Mouse (Mus musculus) embryonic facial prominence, embryonic 14.5 days (tissue): ENCODE measurements around the gene Swi5. TPM values are rescaled to one million over a fixed set of nuclear protein-coding genes. Genes with fewer than 3 reads are reported as not detected.
A peak's percentile ranks its signal among the peaks of the same experiment; 100 is the strongest.

Source experiments
- ATAC-seq: fragments of 200-750 bp; cut with Nextera tagmentation; 2 replicates; pipeline ENCODE4 v1.8.0; 2017; ENCODE audit warnings: low read depth, moderate number of reproducible peaks, moderate TSS enrichment
- DNase-seq: peaks from one replicate; pipeline ENCODE4 v3.0.0-alpha.2; 2015; ENCODE audit warnings: low spot score
- H3K27ac ChIP-seq: fragments of 300-500 bp; sonication (generic); replicated peaks from 2 replicates; pipeline ENCODE4 v1.5.1; 2014; ENCODE audit warnings: low read depth, mild to moderate bottlenecking, low read length, moderate library complexity
- H3K27me3 ChIP-seq: fragments of 300-500 bp; sonication (generic); replicated peaks from 2 replicates; pipeline ENCODE4 v1.6.1; 2014; ENCODE audit warnings: low read length; ENCODE audit not compliant: control insufficient read depth, insufficient read depth
- H3K36me3 ChIP-seq: fragments of 300-500 bp; sonication (generic); 2 replicates; pipeline ENCODE4 v1.6.1; 2014; ENCODE audit warnings: low read length, mixed read lengths; ENCODE audit not compliant: control insufficient read depth, insufficient read depth
- H3K4me1 ChIP-seq: fragments of 300-500 bp; sonication (generic); 2 replicates; pipeline ENCODE4 v1.6.1; 2014; ENCODE audit warnings: antibody characterized with exemption, low read length; ENCODE audit not compliant: control insufficient read depth, insufficient read depth
- H3K4me2 ChIP-seq: fragments of 300-500 bp; sonication (generic); 2 replicates; pipeline ENCODE4 v1.6.1; 2014; ENCODE audit warnings: low read depth, mild to moderate bottlenecking, low read length, moderate library complexity, mixed read lengths
- H3K4me3 ChIP-seq: fragments of 300-500 bp; sonication (generic); 2 replicates; pipeline ENCODE4 v1.5.1; 2014; ENCODE audit warnings: low read depth, mild to moderate bottlenecking, low read length
- H3K9ac ChIP-seq: fragments of 300-500 bp; sonication (generic); 2 replicates; pipeline ENCODE4 v1.6.1; 2014; ENCODE audit warnings: low read depth, mild to moderate bottlenecking, low read length, moderate library complexity, mixed read lengths
- H3K9me3 ChIP-seq: fragments of 300-500 bp; sonication (generic); 2 replicates; pipeline ENCODE4 v1.6.1; 2016; ENCODE audit warnings: low read length; ENCODE audit not compliant: control insufficient read depth
- WGBS: fragments of 180-500 bp; shearing (Covaris S2); extraction: QIAGEN DNeasy Blood & Tissue Kit; methylation state at CpG from one replicate; pipeline ENCODE4 v1.1.7; 2014; 5-methylcytosine and 5-hydroxymethylcytosine counted together
- polyA plus RNA-seq: library from polyadenylated mRNA; unstranded; fragments of >200 nt; fragmentation: Nextera tagmentation; extraction: Ambion mirVana; gene quantifications from 2 replicates; pipeline ENCODE4 v1.2.1, GENCODE M21; 2014

Swi5 gene
- polyA plus RNA-seq, 1 experiment from 2014 or later: 249 TPM

DNA sequence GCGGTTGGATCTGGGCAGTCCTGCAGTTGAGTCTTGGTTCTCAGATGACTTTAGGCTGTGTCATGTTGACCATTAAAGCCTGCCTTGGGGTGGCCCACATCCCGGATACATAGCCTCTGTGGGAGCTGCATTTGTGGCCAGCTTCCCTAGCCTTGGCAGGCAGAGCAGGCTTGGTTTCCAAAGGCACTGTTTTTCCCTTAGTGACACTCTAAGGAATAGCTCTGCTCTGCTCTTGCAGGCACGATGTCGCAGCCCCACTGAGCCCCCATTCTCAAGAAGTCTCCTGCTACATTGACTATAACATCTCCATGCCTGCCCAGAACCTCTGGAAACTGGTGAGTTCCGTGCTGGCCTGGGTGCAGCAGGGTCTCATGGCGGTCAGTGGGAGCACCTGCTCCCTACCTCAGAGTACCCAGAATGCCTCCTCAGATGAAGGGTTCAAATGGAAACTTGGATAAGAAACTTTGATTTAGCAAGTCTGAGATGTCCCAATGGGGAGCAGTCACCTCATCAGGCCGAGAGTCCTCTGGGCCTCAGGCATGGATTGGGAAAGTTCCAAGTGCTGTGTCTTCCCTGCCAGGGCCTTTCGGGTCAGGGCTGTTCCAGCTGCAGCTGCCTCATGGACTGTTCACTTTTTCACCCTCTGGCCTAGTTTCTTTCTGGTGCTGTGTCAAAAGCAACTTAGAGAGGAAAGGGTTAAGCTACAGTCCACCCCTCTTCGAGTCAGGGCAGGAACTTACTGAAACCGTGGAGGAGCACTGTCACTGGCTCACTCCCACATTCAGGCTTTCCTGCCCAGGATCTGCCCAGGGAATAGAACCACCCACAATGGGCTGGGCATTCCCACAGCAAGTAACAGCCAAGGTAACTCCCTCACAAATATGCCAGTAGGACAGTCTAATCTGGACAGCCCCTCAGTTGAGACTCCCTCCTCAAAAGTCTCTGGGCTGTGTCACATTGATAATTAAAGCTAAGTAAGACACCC lies 39.2 kb downstream of the Swi5 start:
- no peak for DNase-seq
- Histone ChIP-seq H3K9ac (no peak overlapping the region), H3K36me3 (peaks cover 78% of the 10 kb centered on the region), H3K27me3 (no peaks in the 10 kb centered on the region), H3K27ac (no peak overlapping the region), H3K4me3 (no peak overlapping the region), H3K4me1 (no peaks in the 10 kb centered on the region), H3K9me3 (no peaks in the 10 kb centered on the region), H3K4me2 (no peak overlapping the region)
- ATAC-seq: no peak
- 80% methylated on average over 10 of the region's 10 CpGs for WGBS

DNA sequence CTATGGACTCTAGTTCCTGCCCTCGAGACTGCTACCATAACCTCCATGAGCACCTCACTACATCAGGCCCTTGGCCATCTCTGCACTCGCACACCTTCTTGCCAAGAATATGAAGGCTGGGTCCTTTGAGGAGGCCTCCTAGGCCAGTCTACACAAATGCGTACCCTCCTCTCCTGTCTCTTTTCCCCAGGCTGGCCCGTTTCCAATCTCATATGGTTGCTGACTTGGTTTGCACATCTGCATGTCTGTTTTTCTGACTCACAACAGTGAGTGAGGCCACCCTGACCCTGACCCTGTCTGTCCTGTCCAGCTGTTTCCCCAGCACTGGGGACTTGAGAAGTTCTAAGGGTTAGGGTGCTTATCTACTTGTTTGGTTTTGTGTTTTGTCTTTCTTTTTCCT lies 41.1 kb downstream of the Swi5 start:
- no peak overlapping the region for H3K27ac ChIP-seq
- no peaks in the 10 kb centered on the region for H3K4me1 ChIP-seq
- ATAC-seq (no peak), DNase-seq (no peak)
- no peak overlapping the region for H3K9ac ChIP-seq
- no peaks in the 10 kb centered on the region for H3K9me3 ChIP-seq
- 86% methylated on average over 4 of the region's 4 CpGs for WGBS
- H3K27me3 ChIP-seq: no peaks in the 10 kb centered on the region
- H3K36me3 ChIP-seq: peaks cover 61% of the 10 kb centered on the region
- H3K4me3 ChIP-seq: no peak overlapping the region
- H3K4me2 ChIP-seq: no peak overlapping the region

DNA sequence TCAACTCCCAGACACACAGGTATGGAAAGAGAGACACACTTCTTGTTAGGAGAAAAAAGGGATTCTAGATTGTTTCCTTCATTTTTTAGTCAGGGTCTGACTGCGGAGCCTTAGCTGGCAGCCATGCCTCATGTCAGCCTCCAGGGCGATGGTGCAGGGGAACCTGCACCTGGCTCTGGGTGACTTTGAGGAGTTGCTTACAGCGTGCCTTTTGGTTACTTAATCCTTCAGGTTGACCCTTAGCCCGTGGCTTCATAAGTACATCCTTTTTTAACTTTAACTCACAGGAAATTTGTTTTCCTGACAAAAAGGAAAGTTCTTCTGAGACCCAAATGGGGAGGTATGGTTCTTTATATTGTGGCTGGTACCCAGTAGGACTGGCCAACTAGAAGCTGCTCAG lies 44.9 kb downstream of the Swi5 start:
- no peak overlapping the region for H3K9ac ChIP-seq
- DNase-seq (no peak), ATAC-seq (no peak)
- H3K36me3 ChIP-seq: peaks cover 40% of the 10 kb centered on the region
- H3K9me3 ChIP-seq: no peaks in the 10 kb centered on the region
- H3K4me1 ChIP-seq: no peaks in the 10 kb centered on the region
- H3K27me3 ChIP-seq: no peaks in the 10 kb centered on the region
- H3K4me3 ChIP-seq: no peak overlapping the region
- no peak overlapping the region for H3K4me2 ChIP-seq
- H3K27ac ChIP-seq: no peak overlapping the region
- 84% methylated on average over 4 of the region's 4 CpGs for WGBS

DNA sequence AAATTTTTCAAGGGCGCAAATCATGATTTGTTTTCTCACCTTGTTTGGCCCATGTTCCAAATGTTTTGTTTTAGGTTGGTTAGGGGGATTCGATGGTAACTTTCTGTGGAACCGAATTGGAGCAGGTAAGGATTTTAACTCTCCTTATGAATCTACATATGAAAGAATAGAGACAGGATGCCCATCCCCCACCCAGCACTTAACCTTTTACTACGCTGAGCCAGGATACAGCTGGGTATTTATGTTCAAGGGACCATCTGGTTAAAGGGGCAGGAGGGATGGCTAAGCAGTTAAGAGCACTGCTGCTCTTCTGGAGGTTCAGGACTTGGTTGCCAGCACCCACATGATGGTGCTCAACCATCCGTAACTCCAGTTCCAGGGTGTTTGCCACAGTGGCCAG lies 47.3 kb downstream of the Swi5 start:
- Histone ChIP-seq H3K27me3 (no peaks in the 10 kb centered on the region), H3K9ac (no peak overlapping the region), H3K4me3 (no peak overlapping the region), H3K4me2 (no peak overlapping the region), H3K9me3 (no peaks in the 10 kb centered on the region), H3K36me3 (peaks cover 29% of the 10 kb centered on the region), H3K4me1 (peaks cover 5% of the 10 kb centered on the region; the same call in 1 of the 2 replicates), H3K27ac (no peak overlapping the region)
- 81% methylated on average over 5 of the region's 5 CpGs for WGBS
- DNase-seq (no peak), ATAC-seq (no peak)

DNA sequence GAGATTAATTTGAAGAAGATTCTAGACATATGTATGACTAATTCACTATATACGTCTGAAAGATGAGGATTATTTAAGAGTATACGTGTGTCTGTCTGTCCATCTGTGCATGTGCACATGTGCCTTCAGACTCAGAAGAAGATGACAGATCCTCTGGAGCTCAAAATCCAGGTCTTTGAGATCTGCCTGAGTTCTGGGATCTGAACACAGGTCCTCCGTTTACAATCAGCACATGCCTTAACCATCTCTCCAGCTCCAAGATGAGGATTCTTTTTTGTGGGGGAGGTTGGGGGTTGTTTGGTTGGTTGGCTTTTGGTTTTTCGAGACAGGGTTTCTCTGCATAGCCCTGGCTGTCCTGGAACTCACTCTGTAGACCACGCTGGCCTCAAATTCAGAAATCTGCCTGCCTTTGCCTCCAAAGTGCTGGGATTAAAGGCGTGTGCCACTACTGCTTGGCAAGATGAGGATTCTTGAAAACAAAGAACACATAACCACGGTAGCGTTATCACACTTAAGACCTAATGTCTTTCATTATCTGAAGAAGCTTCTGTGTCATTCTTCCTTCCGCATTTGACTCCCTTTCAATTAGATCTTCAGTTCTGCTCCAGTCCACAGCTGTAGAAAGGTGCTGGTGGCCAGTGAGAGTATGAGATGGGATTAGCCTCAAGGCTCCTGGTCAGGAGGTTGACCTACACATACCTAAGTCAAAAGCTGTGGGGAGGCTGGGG lies 49.0 kb downstream of the Swi5 start:
- H3K9me3 ChIP-seq: no peaks in the 10 kb centered on the region
- H3K4me2 ChIP-seq: no peak overlapping the region
- H3K9ac ChIP-seq: no peak overlapping the region
- no peak for DNase-seq
- no peak overlapping the region for H3K4me3 ChIP-seq
- no peak for ATAC-seq
- WGBS: 95% methylated on average over 9 of the region's 9 CpGs
- no peak overlapping the region for H3K27ac ChIP-seq
- no peaks in the 10 kb centered on the region for H3K27me3 ChIP-seq
- peaks cover 13% of the 10 kb centered on the region for H3K4me1 ChIP-seq
- H3K36me3 ChIP-seq: peaks cover 24% of the 10 kb centered on the region

DNA sequence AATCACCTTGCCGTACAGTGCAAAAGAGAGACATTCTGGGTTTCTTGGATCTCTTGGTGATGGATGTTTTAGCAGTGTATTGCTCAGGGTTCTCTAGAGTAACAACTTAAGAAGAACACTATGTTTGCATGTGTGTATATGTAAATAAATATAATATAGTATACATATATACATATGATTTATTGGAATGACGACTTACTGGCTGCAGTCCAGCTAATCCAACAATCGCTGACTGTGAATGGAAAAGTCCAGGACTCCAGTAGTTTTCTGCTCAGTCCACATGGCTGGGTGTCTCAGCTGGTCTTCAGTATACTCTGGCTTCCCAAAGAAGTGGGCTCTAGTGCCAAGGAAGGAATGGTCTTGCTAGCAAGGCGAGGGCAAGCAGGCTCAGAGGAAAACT lies 50.3 kb downstream of the Swi5 start:
- DNase-seq (no peak), ATAC-seq (no peak)
- Histone ChIP-seq H3K4me2 (peak overlapping the region; percentile 90), H3K4me1 (peaks cover 13% of the 10 kb centered on the region), H3K9ac (peak overlapping the region; percentile 67; the same call in 1 of the 2 replicates), H3K36me3 (peaks cover 36% of the 10 kb centered on the region), H3K27ac (peak overlapping the region; percentile 91; the same call in 1 of the 2 replicates), H3K27me3 (no peaks in the 10 kb centered on the region), H3K9me3 (no peaks in the 10 kb centered on the region), H3K4me3 (peak overlapping the region; percentile 63)
- WGBS: 39% methylated on average over 4 of the region's 4 CpGs

DNA sequence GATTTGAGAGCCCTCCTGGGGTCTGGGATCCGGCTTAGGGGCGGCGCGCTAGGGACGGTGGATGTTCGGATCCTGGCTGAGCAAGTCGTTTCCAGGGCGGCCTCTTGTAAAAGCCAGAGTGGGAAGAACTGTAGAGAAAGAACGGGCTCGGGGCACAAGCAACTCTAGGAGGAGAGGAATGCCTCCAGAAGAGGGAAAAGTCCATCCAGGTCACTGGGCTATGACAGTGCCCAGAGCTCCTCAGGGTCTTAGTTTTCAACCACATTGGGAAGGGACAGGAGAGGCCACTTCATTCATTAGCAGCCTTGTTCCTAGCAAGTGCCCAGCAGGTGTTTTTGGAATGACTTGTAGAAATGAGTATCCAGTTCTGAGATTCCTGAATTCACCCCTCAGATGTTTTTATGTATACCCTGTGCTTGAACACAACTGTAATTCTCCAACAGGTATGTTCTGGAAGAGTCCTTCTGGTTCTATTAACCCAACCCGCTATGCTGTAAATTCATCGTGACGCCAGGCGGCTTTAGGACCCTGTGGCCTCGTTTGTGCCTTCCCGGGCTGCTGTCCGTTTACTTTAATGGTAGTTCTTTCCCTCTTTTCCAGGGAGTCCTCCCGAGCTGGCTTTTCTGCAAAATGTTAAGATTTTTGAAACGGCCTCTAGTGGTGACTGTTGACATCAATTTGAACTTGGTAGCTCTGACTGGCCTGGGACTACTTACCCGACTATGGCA lies 51.0 kb downstream of the Swi5 start:
- DNase-seq: peak; percentile 86
- H3K9me3 ChIP-seq: no peaks in the 10 kb centered on the region
- peak overlapping the region; percentile 67 for H3K9ac ChIP-seq
- 0% methylated on average over 20 of the region's 20 CpGs for WGBS
- H3K27me3 ChIP-seq: no peaks in the 10 kb centered on the region
- H3K4me1 ChIP-seq: peaks cover 13% of the 10 kb centered on the region
- peak overlapping the region; percentile 63 for H3K4me3 ChIP-seq
- H3K36me3 ChIP-seq: peaks cover 42% of the 10 kb centered on the region
- H3K4me2 ChIP-seq: peak overlapping the region; percentile 90
- peak overlapping the region; percentile 91 for H3K27ac ChIP-seq
- peak; percentile 44 for ATAC-seq
